Mouse (Mus musculus): ENCODE measurements around the gene Astn2.

GRCm38 (mm10) chr4:66314806-66315484, 89.5 kb downstream of the Astn2 start:
- no peak for TF ChIP-seq CTCF (IDR thresholded peaks at IDR 0.05; ENCODE audit: low read depth, low read length)
- no peak for TF ChIP-seq POLR2A (IDR thresholded peaks at IDR 0.05; ENCODE audit: borderline replicate concordance, low read depth, low read length)
